Mouse (Mus musculus) right cerebral cortex, adult 2 months (tissue): ENCODE data around the gene BC051142.

Experiments used
- DNase-seq, 2 experiments: peaks; one replicate each; pipeline ENCODE4 v3.0.0; 2021 to 2022; ENCODE audit warnings: low spot score in 2 of 2

The BC051142 gene

DNA sequence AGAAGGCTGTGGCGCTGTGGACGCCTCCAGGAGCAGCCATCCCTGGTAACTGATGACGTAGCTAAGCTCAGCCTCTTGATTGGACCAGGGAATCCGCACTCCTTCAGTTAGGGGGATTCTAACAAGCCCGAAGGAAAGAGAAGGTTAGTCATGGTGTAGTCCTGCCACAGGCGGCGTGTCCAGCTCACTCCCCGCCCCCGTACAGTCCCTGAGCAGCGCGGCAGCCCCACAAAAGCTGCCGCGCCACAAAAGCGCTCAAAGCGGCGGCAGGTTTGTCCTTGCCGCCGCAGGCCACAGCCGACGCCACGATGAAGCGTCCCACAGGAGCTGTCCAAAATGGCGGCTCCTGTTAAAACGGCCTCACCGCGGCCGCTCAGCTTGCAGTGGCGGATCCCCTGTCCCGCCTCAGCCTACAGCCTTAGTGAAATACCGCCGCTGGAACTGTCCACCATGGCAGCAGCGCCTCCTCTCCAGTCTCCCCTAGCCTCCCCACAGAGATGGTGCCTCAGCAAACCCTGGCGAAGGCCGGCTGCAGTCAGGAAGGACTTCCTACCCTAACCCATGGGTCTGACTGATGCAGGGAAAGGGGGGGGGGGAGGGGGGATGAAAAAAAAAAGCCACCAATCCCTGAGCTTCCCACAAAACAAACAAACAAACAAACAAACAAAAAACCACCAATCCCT lies at the start of gene BC051142:
BC051142 (plus strand) TSS at position 110 of the 683 bp plus-strand sequence.
- peak; percentile 86 to 90 for DNase-seq

GRCm38 (mm10) chr17:34349429-34349828 lies 49.2 kb upstream of the BC051142 start:
- peak; percentile 88 to 89 for DNase-seq

- DNase-seq = no peak
Measured at GRCm38 (mm10) chr17:34354539-34354938, 44.1 kb upstream of the BC051142 start, which contains the start of gene Btnl2. TSS of gene Btnl2 (plus strand) at chr17:34354822.

DNA sequence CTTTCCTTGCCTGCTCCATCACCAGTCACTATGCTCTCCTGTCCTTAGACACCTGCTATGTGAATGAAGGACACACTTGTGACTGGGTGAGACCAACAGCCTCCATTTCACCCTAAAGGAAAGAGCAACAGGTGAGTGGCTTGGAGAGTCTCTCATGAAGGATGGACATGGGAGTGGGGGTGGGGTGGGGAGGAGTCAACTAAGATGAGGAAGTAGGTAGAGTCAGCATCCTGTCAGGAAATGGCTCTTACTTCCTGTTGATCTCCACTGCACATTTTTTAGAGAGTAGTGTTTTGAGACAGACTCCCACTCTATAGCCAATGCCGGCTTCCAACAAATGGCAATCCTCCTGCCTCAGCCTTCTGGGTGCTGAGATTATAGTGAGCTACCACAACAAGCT lies 43.7 kb upstream of the BC051142 start:
- no peak for DNase-seq

- no peak for DNase-seq
Measured at GRCm38 (mm10) chr17:34362954-34363546, 35.6 kb upstream of the BC051142 start.

GRCm38 (mm10) chr17:34363676-34364310 lies 34.8 kb upstream of the BC051142 start:
- no peak for DNase-seq

DNA sequence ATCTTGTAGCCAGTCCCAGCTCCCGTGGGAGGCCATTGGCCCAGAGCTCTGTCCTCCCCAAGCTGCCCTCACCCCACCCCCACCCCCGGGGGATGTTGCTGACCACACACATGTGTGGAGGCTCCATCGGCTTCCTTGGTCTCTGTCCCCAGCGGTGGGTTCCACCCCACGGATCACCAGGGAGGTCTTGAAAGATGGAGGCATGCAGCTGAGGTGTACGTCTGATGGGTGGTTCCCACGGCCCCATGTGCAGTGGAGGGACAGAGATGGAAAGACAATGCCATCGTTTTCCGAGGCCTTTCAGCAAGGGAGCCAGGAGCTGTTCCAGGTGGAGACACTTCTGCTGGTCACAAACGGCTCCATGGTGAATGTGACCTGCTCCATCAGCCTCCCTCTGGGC lies 33.6 kb upstream of the BC051142 start:
- DNase-seq = no peak

- DNase-seq = no peak
Measured at GRCm38 (mm10) chr17:34370563-34370962, 28.1 kb upstream of the BC051142 start.

DNA sequence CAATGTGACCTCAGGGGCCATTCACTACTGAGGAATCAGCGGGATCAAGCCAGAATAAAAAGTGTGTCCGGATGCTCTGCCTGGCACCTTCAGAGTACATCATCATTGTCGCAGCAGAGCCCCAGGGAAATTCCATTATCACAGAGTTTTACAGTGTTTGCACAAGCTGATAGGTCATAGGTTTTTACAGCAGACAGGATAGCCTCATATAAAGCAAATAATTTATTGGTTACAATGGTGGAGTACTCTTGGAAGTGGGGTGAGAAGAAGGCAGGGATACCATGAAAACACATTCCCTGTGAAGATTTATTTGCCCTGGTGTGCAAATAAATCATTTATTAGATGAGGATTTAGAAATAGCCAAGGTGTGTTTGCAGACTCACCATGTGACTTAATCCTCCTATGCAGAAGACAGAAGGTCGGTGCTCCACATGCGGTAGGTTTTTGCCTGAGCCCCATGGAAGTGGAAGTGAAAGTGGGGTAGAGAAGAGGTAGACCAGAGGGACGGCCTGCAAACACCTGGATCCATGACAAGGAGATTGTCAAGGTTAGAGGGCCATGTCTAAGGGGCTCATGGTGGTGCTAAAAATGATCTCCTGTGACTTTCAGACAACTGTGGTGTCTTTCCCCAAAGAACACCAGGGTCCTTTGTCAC lies 25.4 kb upstream of the BC051142 start:
- DNase-seq = no peak

DNA sequence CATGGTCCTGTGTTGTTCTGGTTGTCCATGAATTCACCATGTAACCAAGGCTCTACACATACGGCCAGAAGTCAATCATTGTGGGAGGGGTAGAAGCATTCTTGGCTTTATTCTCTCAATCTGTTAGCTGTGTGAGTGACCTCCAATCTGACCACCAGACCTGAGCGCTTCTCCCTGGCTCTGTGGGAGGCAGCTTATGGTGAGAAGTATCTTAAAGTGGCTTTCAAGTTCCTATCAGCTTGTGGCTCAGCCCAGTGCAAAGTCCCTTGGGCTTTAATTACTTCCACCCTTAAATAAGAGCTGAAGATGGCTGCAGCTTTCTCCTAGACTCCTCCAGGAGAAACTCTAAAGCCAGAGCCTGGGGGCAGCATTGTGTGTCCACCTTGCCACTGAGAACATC lies 21.8 kb upstream of the BC051142 start, which contains the start of gene Btnl1:
Btnl1 (plus strand) TSS at position 286 of the 400 bp plus-strand sequence.
- no peak for DNase-seq

GRCm38 (mm10) chr17:34377450-34378209 lies 21.0 kb upstream of the BC051142 start:
- no peak for DNase-seq

- no peak for DNase-seq
Measured at GRCm38 (mm10) chr17:34378716-34379115, 19.9 kb upstream of the BC051142 start.

DNA sequence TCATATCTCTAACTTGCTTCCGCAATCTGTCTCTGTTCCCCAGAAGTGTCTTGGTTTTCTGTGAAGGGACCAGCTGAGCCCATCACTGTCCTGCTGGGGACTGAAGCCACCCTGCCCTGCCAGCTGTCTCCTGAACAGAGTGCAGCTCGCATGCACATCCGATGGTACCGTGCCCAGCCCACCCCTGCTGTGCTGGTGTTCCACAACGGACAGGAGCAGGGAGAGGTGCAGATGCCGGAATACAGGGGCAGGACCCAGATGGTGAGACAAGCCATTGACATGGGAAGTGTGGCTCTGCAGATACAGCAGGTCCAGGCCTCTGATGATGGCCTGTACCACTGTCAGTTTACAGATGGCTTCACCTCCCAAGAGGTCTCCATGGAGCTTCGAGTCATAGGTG lies 19.2 kb upstream of the BC051142 start:
- no peak for DNase-seq

DNA sequence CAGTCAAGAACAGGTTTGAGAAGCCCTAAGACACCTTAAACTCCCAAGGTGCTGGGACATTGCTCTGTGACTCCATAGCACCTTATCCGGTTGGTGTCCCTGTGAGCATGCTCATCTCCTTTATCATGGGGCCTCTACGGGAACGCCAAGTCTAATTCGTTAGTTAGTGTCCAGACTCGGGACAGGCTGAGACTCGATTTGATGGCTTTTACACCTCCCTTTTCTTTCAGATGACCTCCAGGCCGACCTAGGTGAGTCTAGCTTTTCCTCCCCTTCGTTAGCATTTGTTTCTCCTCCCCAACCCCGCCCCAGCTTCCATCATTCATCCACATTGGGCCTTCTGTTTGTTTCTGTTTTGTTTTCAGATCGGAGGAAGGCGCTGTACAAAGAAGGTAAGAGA lies 16.7 kb upstream of the BC051142 start:
- DNase-seq = no peak

DNA sequence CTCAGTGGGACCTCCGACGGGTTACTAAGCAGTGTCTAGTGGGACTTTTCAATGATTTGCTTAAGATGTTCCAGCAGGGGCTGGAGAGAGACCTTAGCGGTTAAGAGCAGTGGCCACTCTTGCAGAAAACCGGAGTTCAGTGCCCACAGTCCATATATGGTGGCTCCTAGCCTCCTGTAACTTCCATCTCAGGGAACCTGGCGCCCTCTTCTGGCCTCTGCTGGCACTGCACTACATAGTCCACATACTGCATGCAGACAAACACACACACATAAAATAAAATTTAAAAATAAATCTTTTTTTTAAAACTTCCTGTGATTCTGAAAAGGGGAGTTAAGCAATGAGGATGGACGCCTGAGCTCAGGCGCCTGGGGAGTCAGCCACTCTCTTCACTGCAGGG lies 15.4 kb upstream of the BC051142 start:
- DNase-seq = no peak

GRCm38 (mm10) chr17:34384699-34385098 lies 13.9 kb upstream of the BC051142 start:
- DNase-seq = no peak

DNA sequence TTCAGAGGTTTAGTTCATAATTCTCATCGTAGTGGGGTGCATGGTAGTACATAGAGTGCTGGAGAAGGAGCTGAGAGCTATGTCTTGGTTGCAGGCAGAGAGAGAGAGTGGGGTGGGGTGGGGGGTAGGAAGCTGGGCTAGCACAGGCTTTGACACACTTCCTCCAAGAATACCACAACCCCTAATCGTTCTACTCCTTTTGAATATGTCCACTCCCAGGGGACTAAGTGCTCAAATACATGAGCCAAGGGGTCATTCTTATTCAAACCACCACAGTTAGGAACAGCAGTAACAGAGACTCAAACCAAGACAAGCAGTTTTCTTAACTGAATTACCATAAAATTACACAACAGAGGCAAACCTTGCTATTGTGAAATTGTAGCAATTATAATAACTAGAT lies 12.0 kb upstream of the BC051142 start:
- DNase-seq = no peak

GRCm38 (mm10) chr17:34388513-34388912 lies 10.1 kb upstream of the BC051142 start:
- no peak for DNase-seq

DNA sequence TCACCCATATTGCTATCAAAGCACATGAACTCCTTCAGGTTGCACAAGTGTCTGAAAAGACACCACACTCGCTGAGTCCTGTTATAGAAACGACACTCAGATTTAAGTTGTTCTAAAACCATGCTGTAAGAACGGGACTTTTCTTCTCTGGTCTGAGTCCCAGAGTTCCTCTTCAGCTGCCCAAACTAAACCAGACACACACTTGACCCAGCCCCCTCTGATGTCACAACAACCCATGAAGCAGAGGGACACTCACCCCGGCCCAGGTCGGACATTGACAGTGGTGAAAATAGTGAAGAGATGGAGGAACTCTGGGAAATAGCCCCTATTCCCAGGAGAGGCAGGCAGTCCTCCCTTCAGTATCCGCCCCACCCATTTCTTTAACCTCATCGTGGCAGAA lies 7.1 kb upstream of the BC051142 start:
- no peak for DNase-seq

- peak in 1 of 2 experiments; percentile 38 for DNase-seq
Measured at GRCm38 (mm10) chr17:34392321-34392720, 6.3 kb upstream of the BC051142 start.

DNA sequence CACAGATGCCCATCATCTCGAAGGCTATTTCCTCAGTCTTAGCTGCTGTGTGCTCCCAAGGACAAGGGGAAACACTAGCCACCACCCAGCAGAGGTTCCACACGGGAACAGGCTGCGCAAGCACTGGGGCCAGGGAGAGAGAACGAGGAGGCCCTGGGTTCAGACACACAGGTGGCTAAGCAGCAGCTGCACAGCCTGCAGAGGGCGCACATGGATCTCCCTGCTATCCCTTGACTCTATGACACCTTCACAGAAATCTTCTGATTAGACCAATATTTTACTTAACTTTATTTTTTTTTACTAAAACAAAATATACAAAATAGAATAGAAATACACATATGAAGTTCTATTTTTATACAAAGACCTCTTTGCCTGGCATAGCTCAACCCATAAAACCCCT lies 1.3 kb upstream of the BC051142 start:
- DNase-seq = no peak
